Mouse (Mus musculus): ENCODE data around the gene Sparcl1. TPM values are rescaled to one million over a fixed set of nuclear protein-coding genes. Genes with fewer than 3 reads are reported as not detected.

Sparcl1 gene
- polyA plus RNA-seq, 1 experiment from 2014 or later = 77.5 TPM

DNA sequence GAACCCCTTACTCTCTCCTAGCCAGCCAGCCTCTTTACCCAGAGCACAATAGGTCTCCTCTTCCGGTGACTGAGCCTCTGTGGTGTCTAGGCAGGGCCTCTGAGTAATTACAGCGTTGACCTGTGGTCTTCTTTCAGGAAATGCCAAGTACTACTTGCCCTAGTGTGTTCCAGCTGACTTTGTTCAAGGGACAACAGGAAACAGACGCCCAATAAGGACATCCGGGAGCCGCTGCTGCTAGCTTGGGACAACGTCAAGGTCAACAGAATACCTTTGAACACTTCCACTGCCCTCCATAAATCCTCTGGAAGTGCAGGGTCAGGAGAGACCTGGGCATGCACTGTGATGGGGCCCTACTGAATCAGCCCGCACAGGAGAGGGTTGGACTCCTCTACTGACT, 35.8 kb upstream of the Sparcl1 start:
- no peaks in the 10 kb centered on the region for H3K9me3 ChIP-seq (replicated peaks; ENCODE audit: low read length)
- no peak overlapping the region for H3K4me3 ChIP-seq (replicated peaks; ENCODE audit: low read depth, low read length)
- no peaks in the 10 kb centered on the region for H3K4me1 ChIP-seq (replicated peaks; ENCODE audit: insufficient read depth, low read length)
- H3K4me2 ChIP-seq (ENCODE audit: low read length) = no peak overlapping the region
- TF ChIP-seq CTCF (IDR thresholded peaks at IDR 0.05; ENCODE audit: low read depth) = no peak
- peak; percentile 65; the same call in 1 of the 2 replicates for ATAC-seq (replicated peaks; ENCODE audit: low FRiP score, low read depth)
- no peak overlapping the region for H3K9ac ChIP-seq (ENCODE audit: low read depth, low read length)
- no peak overlapping the region for H3K27ac ChIP-seq
- peak; percentile 76 for DNase-seq (ENCODE audit: low spot score)
- WGBS = 18% methylated on average over 7 of the region's 7 CpGs
- no peaks in the 10 kb centered on the region for H3K27me3 ChIP-seq (ENCODE audit: insufficient read depth, low read length)
- H3K36me3 ChIP-seq (ENCODE audit: insufficient read depth, low read length) = no peaks in the 10 kb centered on the region

DNA sequence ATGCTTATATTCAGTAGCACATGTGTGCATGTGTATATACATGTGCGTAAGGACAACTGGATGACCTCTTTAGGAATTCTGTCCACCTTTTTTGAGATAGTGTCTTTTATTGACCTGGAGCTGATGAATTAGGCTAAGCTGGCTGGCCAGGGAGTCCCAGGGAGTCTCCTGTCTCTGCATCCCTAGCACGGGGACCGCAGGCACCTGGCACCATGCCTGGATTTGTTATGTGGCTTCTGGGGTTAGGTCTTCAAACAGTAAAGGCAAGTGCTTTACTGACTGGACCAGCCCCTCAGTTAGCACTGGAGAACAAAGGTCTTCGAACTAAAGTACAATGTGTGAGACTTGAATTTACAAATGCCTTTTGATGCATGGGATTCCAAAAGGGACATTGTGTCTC, 30.5 kb upstream of the Sparcl1 start:
- Histone ChIP-seq H3K27ac (no peak overlapping the region), H3K27me3 (ENCODE audit: insufficient read depth, low read length) (no peaks in the 10 kb centered on the region), H3K9me3 (replicated peaks; ENCODE audit: low read length) (no peaks in the 10 kb centered on the region), H3K4me2 (ENCODE audit: low read length) (no peak overlapping the region), H3K4me3 (replicated peaks; ENCODE audit: low read depth, low read length) (no peak overlapping the region), H3K4me1 (replicated peaks; ENCODE audit: insufficient read depth, low read length) (no peaks in the 10 kb centered on the region), H3K36me3 (ENCODE audit: insufficient read depth, low read length) (no peaks in the 10 kb centered on the region), H3K9ac (ENCODE audit: low read depth, low read length) (no peak overlapping the region)
- TF ChIP-seq CTCF (IDR thresholded peaks at IDR 0.05; ENCODE audit: low read depth) = no peak
- ATAC-seq (replicated peaks; ENCODE audit: low FRiP score, low read depth) (no peak), DNase-seq (ENCODE audit: low spot score) (no peak)
- 81% methylated on average over 4 of the region's 4 CpGs for WGBS

DNA sequence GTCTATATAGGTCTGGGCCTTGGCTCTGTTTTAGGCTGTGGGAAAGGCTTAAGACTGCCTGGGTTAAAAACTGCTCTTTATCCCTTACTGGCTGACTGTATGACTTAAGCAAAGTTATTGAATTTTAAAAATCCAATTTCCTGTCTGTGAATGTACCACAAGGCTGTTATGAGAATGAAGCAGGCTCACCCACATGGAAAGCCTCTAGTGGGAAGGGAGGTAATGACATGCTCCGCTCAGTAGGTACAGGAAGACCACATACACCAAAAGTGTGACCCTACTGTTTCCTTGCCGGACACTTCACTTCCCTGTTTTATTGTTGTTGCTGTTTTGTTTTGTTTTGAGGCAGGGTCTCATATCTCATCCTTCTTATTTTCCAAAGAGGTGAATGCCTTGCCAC, 27.5 kb upstream of the Sparcl1 start:
- H3K27me3 ChIP-seq (ENCODE audit: insufficient read depth, low read length) = no peaks in the 10 kb centered on the region
- H3K4me2 ChIP-seq (ENCODE audit: low read length) = no peak overlapping the region
- DNase-seq (ENCODE audit: low spot score) (peak; percentile 36), ATAC-seq (replicated peaks; ENCODE audit: low FRiP score, low read depth) (no peak)
- TF ChIP-seq CTCF (IDR thresholded peaks at IDR 0.05; ENCODE audit: low read depth) = peak; percentile 45; the same call in 1 of the 2 replicates
- no peaks in the 10 kb centered on the region for H3K9me3 ChIP-seq (replicated peaks; ENCODE audit: low read length)
- H3K27ac ChIP-seq = no peak overlapping the region
- no peak overlapping the region for H3K9ac ChIP-seq (ENCODE audit: low read depth, low read length)
- 62% methylated on average over 2 of the region's 2 CpGs for WGBS
- H3K4me3 ChIP-seq (replicated peaks; ENCODE audit: low read depth, low read length) = no peak overlapping the region
- no peaks in the 10 kb centered on the region for H3K4me1 ChIP-seq (replicated peaks; ENCODE audit: insufficient read depth, low read length)
- H3K36me3 ChIP-seq (ENCODE audit: insufficient read depth, low read length) = no peaks in the 10 kb centered on the region

DNA sequence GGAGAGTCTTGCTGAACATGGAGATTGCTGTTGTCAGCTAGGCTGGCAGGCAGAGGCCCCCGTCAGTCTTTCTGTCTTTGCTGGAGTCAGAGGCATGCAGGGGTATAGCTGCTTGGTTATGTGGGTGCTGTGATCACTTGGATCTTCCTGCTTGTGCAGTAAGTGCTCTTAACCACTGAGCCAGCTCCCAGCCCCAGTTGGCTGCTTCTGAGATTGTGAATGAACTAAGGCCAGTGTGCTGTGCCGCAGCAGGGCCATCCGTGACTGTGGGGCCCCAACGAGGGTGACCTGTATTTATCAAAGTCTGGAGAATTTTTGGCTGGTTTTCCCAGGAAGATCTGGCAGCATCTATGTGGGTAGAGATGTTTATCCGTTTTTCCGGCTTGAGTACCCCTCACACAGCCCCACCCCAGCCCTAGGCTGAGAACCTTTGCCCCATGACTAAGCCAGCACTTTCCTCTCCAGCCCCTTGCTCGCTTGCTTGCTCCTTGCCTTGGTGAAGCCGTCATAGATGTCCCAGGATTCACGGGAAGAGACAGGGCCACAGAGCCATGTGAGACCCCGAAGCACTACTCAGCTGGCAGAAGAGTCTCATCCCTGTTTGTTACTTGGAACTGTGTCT, 24.5 kb upstream of the Sparcl1 start:
- DNase-seq (ENCODE audit: low spot score) = no peak

DNA sequence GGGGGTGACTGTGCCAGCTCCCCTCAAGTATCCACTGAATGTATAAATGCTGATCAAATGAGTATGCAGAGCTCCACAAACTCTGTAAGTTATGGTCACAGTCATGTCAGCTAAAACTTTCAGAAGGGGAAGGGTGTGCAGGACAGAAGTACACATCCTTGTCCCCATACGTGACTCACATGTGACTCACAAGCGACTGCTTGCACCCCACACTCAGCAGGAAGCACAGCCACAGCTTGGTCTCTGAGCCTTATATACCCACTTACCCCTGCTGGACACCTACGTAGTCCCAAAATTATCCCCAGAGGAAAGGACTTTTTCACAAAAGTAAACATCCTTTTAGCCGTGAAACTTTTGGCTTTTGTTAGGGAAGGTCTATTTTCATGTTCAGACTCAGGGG, 20.2 kb upstream of the Sparcl1 start:
- H3K4me1 ChIP-seq (replicated peaks; ENCODE audit: insufficient read depth, low read length) = 0 out of 2 replicates have a peak, but pooled peaks cover 3% of the 10 kb centered on the region
- no peak for TF ChIP-seq CTCF (IDR thresholded peaks at IDR 0.05; ENCODE audit: low read depth)
- no peaks in the 10 kb centered on the region for H3K9me3 ChIP-seq (replicated peaks; ENCODE audit: low read length)
- H3K9ac ChIP-seq (ENCODE audit: low read depth, low read length) = no peak overlapping the region
- DNase-seq (ENCODE audit: low spot score) (no peak), ATAC-seq (replicated peaks; ENCODE audit: low FRiP score, low read depth) (no peak)
- H3K4me3 ChIP-seq (replicated peaks; ENCODE audit: low read depth, low read length) = no peak overlapping the region
- H3K4me2 ChIP-seq (ENCODE audit: low read length) = no peak overlapping the region
- H3K27me3 ChIP-seq (ENCODE audit: insufficient read depth, low read length) = no peaks in the 10 kb centered on the region
- H3K36me3 ChIP-seq (ENCODE audit: insufficient read depth, low read length) = no peaks in the 10 kb centered on the region
- no peak overlapping the region for H3K27ac ChIP-seq
- WGBS = 57% methylated on average over 4 of the region's 4 CpGs

More for the DNA sequence above, 24.5 kb upstream of the Sparcl1 start:
- no peak for TF ChIP-seq CTCF (IDR thresholded peaks at IDR 0.05; ENCODE audit: low read depth)
- no peaks in the 10 kb centered on the region for H3K9me3 ChIP-seq (replicated peaks; ENCODE audit: low read length)
- no peak overlapping the region for H3K27ac ChIP-seq
- no peaks in the 10 kb centered on the region for H3K27me3 ChIP-seq (ENCODE audit: insufficient read depth, low read length)
- ATAC-seq (replicated peaks; ENCODE audit: low FRiP score, low read depth) = 0 out of 2 replicates have a peak, but pooled peaks have one; percentile 36
- no peak overlapping the region for H3K4me3 ChIP-seq (replicated peaks; ENCODE audit: low read depth, low read length)
- WGBS = 70% methylated on average over 10 of the region's 10 CpGs
- no peaks in the 10 kb centered on the region for H3K4me1 ChIP-seq (replicated peaks; ENCODE audit: insufficient read depth, low read length)
- no peak overlapping the region for H3K4me2 ChIP-seq (ENCODE audit: low read length)
- H3K36me3 ChIP-seq (ENCODE audit: insufficient read depth, low read length) = no peaks in the 10 kb centered on the region
- H3K9ac ChIP-seq (ENCODE audit: low read depth, low read length) = no peak overlapping the region

DNA sequence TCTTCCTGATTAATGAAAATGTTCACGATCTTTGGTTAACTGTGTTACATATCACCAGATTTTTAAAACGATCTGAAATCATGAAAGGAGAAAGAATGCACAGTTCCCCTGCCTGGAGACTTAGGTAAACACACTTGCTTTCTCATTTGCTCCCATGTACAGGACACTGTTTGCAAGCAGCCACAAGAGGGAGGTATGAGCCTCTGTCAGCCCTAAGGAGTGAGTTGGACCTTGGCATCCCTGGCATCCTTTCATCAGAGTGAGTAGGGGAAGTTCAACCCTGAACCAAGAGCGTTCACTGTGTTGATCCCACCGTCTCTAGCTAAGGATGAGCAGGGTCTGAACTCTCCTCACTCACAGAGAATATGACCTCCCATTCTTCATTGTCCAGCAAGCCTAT, 18.0 kb upstream of the Sparcl1 start:
- TF ChIP-seq CTCF (IDR thresholded peaks at IDR 0.05; ENCODE audit: low read depth) = peak; percentile 90
- WGBS = 53% methylated on average over 4 of the region's 4 CpGs
- H3K4me2 ChIP-seq (ENCODE audit: low read length) = no peak overlapping the region
- no peak overlapping the region for H3K9ac ChIP-seq (ENCODE audit: low read depth, low read length)
- no peak overlapping the region for H3K4me3 ChIP-seq (replicated peaks; ENCODE audit: low read depth, low read length)
- no peaks in the 10 kb centered on the region for H3K27me3 ChIP-seq (ENCODE audit: insufficient read depth, low read length)
- H3K36me3 ChIP-seq (ENCODE audit: insufficient read depth, low read length) = no peaks in the 10 kb centered on the region
- DNase-seq (ENCODE audit: low spot score) (peak; percentile 86), ATAC-seq (replicated peaks; ENCODE audit: low FRiP score, low read depth) (0 out of 2 replicates have a peak, but pooled peaks have one; percentile 40)
- no peaks in the 10 kb centered on the region for H3K9me3 ChIP-seq (replicated peaks; ENCODE audit: low read length)
- H3K4me1 ChIP-seq (replicated peaks; ENCODE audit: insufficient read depth, low read length) = peaks cover 12% of the 10 kb centered on the region; the same call in 1 of the 2 replicates
- H3K27ac ChIP-seq = no peak overlapping the region
